Mouse (Mus musculus): Measurements from ENCODE around the gene Dlec1. TPM values are rescaled to one million over a fixed set of nuclear protein-coding genes. Genes with fewer than 3 reads are reported as not detected.

Dlec1 gene
- polyA plus RNA-seq, 1 experiment from 2014 or later: 1.8 TPM

DNA sequence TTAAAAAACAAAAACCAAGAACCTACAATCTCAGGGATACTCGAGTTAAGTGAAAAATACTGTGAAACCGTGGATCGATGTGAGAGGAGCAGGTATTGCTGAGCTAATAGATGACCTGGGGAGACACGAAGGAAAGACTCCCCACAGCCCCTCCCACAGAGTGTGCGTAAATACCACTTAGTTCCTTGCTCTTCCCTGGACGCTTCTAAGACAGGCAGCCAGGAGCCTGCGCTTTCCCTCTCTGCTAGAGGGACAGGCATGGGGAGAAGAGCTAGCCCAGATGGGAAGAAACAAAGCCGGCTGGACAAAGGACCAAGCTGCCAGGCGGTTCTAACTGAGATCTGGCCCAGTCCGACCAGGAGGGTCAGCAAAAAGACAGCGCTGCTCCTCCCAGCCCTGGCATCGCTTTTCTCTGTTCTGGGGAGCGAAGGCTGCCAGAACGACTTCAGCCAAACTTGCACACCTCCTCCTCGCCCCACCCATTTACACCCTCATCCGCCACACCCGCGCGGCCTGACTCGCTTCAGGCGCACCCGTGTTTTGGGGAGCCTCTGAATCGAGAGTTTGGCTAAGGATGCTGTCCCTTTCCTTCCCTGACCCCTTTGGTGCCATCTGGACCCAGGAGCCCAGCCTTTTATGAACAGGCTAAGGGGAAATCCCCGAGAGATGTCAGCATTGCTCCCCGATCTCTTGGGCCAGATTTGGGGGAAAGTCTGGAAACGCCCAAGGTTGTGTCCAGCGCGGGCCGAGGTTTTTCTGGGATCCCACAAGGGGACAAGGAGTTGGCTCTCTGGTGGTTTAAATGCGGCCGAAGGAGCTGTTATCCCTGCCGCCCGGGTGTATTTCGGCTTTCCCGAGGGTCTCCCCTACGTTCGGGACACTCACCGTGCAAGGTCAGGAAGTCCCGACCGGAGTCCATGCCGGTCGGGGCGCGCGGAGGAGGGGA lies 9.5 kb upstream of the Dlec1 start:
- peak overlapping the region; percentile 82 for H3K27ac ChIP-seq
- H3K9me3 ChIP-seq: no peaks in the 10 kb centered on the region
- H3K27me3 ChIP-seq (ENCODE audit: insufficient read depth, poor library complexity, severe bottlenecking): peaks cover 72% of the 10 kb centered on the region
- peak overlapping the region; percentile 66 for H3K4me3 ChIP-seq
- 3% methylated on average over 45 of the region's 45 CpGs for WGBS
- peak; percentile 52 for DNase-seq (ENCODE audit: low spot score)
- no peaks in the 10 kb centered on the region for H3K36me3 ChIP-seq
- H3K4me1 ChIP-seq (replicated peaks): peaks cover 84% of the 10 kb centered on the region

DNA sequence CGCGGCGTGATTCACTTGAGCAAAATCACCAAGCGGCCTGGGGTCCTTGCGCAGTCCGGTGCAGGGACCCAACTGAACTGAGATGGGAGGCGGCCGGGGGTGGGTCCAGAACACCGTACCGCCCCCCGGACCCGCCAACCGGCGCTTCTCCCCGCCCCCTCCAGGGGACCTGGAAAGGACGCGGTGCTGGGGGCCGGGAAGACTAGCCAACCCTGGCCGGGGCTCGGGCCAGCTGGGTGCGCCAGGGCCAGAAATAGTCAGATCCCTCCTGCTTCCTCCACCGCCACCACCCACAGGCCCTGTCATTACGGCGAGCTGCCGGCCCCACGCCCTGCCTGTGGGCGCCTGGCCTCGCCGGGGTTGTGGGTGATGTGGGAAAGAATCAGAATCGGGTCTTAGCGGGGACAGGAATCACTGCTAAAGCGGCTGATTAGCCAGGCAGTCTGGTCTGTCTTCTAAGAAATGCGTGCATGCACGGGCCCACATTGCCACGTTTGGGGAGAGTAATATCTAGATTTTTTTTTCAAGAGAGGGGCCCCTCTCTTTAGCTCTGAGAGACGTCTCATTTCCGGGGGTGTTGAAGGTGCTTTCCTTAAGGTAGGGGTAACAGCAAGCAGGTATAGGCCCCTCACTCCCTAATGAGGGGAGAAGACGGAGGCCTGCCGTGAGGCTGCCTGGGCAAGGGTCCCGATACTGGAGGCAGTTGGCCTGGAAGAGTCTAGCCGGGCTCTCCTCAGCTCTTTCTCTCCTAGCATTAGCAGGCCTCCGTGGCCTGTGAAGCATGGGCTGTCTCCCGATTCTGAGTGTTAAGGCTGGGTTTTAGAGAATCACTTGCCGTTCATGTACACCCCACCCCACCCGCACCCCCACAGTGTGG lies 8.6 kb upstream of the Dlec1 start, which contains the start of gene Plcd1:
Gene Plcd1 (minus strand): TSS at position 84 of the 877 bp plus-strand sequence.
- H3K4me3 ChIP-seq: peak within 1 kb of the TSS; percentile 66
- 10% methylated on average over 45 of the region's 45 CpGs for WGBS

DNA sequence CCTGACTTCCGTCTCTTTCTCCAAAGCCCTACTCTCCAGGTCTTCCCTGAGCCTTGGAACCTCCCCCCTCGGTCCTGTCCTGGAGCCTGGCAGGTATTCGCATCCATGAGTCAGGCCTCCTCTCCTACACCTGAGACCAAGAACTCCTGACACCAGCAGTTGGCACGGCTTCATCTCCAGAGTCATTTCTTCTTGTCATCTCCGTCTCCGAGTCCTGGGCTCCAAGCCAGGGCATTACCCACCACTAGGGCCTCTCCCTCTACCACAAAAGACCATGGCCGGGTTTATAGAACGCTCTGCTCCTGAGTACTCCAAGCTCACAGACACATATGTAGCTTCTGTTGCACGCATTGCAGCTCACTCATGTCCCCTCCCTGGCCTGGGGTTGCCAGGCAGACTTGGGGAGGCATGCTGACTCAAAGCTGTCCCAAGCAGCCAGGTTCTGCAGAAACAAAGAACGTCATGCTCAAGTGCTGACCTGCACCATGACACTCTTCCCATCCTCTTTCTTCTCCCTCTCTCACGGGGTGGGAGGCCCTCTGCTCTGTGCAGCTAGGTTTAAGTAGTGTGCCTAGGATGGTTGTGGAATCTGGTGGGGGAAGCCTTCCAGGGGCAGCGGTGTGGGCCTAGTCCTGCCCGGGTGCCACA lies 7.7 kb upstream of the Dlec1 start:
- no peak overlapping the region for H3K4me3 ChIP-seq
- H3K4me1 ChIP-seq (replicated peaks): peaks cover 73% of the 10 kb centered on the region
- WGBS: 72% methylated on average over 13 of the region's 13 CpGs
- H3K9me3 ChIP-seq: no peaks in the 10 kb centered on the region
- peaks cover 69% of the 10 kb centered on the region for H3K27me3 ChIP-seq (ENCODE audit: insufficient read depth, poor library complexity, severe bottlenecking)
- H3K36me3 ChIP-seq: no peaks in the 10 kb centered on the region
- peak overlapping the region; percentile 35 for H3K27ac ChIP-seq
- no peak for DNase-seq (ENCODE audit: low spot score)

More for the DNA sequence above, 8.6 kb upstream of the Dlec1 start, which contains the start of gene Plcd1:
- DNase-seq (ENCODE audit: low spot score): peak; percentile 81
- H3K9me3 ChIP-seq: no peaks in the 10 kb centered on the region
- H3K4me1 ChIP-seq (replicated peaks): peaks cover 78% of the 10 kb centered on the region
- peaks cover 69% of the 10 kb centered on the region for H3K27me3 ChIP-seq (ENCODE audit: insufficient read depth, poor library complexity, severe bottlenecking)
- peak within 1 kb of the TSS; percentile 82 for H3K27ac ChIP-seq
- no peaks in the 10 kb centered on the region for H3K36me3 ChIP-seq

DNA sequence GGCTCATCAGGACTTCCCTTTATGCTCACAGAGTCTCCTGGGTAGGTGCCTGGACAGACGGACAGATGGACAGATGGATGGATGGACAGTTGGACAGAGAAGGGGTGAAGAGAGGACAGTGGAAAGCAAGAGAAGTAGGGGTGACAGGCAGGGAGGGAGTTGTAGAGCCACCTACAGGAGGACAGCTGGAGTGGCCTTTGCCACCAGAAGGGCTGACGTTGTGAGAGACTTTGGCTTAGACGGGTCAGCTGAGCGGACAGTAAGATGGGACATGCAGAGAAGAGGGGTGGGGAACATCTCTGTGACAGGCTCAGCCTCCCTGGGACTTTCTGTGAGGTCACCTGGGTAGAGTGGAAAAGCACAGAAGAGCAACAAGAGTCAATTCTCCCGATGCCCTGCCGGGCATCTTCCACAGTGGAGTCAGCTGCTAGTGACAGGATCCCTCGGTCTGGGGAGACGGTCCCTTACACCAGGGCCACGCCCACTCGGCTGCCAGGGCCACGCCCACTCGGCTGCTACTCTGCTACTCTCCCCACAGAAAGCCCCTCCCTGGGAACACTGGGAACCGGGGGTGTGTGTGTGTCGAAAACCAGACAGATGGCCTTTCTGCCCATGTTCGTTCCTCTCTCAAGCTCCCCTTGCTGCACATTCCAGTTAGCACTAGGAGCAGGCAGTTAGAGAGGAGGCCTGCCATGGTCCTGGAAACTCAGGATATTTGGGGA lies 1.9 kb upstream of the Dlec1 start:
- H3K9me3 ChIP-seq: no peaks in the 10 kb centered on the region
- WGBS: 13% methylated on average over 15 of the region's 15 CpGs
- peak overlapping the region; percentile 23; the same call in 1 of the 2 replicates for H3K27ac ChIP-seq
- H3K4me1 ChIP-seq (replicated peaks): peaks cover 45% of the 10 kb centered on the region
- H3K36me3 ChIP-seq: no peaks in the 10 kb centered on the region
- no peak overlapping the region for H3K4me3 ChIP-seq
- DNase-seq (ENCODE audit: low spot score): no peak
- peaks cover 26% of the 10 kb centered on the region for H3K27me3 ChIP-seq (ENCODE audit: insufficient read depth, poor library complexity, severe bottlenecking)

DNA sequence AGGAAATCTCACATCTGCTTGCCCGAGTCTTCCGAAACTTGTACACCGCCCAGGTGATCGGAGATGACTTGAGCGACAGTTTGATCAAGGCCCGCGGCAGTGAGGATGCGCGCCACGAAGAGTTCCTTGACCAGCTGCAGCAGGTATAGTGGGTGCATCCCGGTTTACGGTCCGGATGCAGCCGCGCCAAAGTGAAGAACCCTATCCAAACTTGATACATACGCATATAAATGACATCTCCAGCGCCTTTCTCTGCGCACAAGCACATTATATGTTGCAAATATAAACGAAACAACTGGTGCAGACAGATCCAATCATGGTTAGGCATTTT lies 470 bp downstream of the Dlec1 start:
- DNase-seq (ENCODE audit: low spot score): no peak
- Histone ChIP-seq H3K9me3 (no peaks in the 10 kb centered on the region), H3K4me3 (peak overlapping the region; percentile 62), H3K36me3 (no peaks in the 10 kb centered on the region), H3K27ac (peak overlapping the region; percentile 37; the same call in 1 of the 2 replicates), H3K4me1 (replicated peaks) (peaks cover 27% of the 10 kb centered on the region), H3K27me3 (ENCODE audit: insufficient read depth, poor library complexity, severe bottlenecking) (peaks cover 12% of the 10 kb centered on the region)
- WGBS: 4% methylated on average over 19 of the region's 19 CpGs

DNA sequence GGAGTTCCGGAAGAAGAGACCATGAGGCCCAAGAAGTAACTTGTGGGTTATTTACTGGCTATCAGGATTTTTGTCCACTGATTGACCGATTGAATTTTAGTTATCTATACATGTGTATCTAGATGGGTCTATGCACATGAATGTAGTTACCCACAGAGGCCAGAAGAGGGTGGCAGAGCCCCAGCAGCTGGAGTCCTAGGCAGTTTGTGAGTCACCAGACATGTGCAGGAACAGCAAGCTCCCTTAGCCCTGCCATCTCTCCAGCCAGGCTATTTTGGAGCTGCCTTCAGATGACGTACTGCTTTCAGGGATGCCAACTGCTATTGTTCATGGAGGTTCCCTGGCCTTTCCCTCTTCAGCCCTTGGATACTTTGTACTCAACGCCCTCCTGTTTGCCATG lies 5.3 kb downstream of the Dlec1 start:
- no peak overlapping the region for H3K4me3 ChIP-seq
- no peaks in the 10 kb centered on the region for H3K9me3 ChIP-seq
- 89% methylated on average over 4 of the region's 4 CpGs for WGBS
- no peak overlapping the region for H3K27ac ChIP-seq
- DNase-seq (ENCODE audit: low spot score): no peak
- peaks cover 26% of the 10 kb centered on the region for H3K4me1 ChIP-seq (replicated peaks)
- no peaks in the 10 kb centered on the region for H3K36me3 ChIP-seq
- H3K27me3 ChIP-seq (ENCODE audit: insufficient read depth, poor library complexity, severe bottlenecking): peaks cover 12% of the 10 kb centered on the region

DNA sequence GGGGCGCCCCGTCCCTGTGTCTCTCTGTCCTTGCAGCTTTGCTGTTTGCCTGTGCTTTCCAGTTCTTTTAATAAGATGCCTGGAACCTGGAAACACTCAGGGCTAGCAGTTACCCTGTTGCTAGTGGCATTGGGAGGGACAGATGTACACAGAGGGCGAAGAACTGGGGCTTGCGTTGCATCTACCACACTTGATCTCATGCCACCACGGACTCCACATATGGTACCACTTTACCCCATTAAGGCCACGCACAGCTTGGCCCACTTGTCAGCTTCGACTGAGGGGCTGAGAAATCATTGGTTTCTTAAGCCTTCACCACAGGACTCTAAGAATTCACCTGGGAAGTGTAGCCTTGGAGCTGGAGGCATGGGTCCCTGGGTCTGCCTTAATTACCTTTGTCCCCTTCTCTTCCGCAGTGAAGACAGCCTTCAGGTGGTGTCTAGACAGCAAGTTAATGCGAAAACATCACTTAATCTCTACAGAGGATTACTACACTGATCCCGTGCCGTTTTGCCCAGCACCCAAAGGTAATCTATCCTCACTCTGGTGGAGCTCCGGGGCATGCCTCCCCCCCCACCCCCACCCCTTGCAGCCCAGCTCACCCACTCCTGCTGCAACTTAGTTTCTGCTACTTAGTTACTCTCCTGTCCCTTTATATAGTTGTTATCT lies 7.5 kb downstream of the Dlec1 start:
- Histone ChIP-seq H3K4me3 (no peak overlapping the region), H3K27ac (0 out of 2 replicates have a peak overlapping the region, but pooled peaks have one; percentile 24), H3K36me3 (no peaks in the 10 kb centered on the region), H3K9me3 (no peaks in the 10 kb centered on the region), H3K27me3 (ENCODE audit: insufficient read depth, poor library complexity, severe bottlenecking) (no peaks in the 10 kb centered on the region), H3K4me1 (replicated peaks) (peaks cover 19% of the 10 kb centered on the region)
- DNase-seq (ENCODE audit: low spot score): no peak
- WGBS: 56% methylated on average over 12 of the region's 12 CpGs

DNA sequence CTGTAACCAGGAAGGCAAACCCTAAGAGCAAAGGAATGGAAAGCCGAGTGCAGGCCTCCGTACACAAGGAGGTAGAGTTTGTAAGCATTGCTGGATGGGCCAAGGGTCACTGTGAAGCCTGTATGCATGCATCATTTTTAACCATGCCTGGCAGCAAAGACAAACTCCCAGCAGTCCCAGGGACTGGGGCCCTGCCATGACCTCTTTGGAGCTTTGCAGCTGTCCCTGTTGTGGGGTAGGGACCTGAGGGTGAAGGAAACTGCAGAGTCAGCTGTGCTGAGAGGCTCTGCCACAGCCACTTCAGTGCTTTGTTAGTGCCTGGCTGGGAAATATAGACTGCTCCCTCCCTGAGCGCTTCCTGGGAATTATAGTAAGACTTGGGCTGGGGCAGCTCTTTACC lies 8.4 kb downstream of the Dlec1 start:
- peak overlapping the region; percentile 75 for H3K27ac ChIP-seq
- no peak overlapping the region for H3K4me3 ChIP-seq
- no peaks in the 10 kb centered on the region for H3K27me3 ChIP-seq (ENCODE audit: insufficient read depth, poor library complexity, severe bottlenecking)
- peak; percentile 45 for DNase-seq (ENCODE audit: low spot score)
- peaks cover 19% of the 10 kb centered on the region for H3K4me1 ChIP-seq (replicated peaks)
- H3K36me3 ChIP-seq: no peaks in the 10 kb centered on the region
- H3K9me3 ChIP-seq: no peaks in the 10 kb centered on the region
- WGBS: 33% methylated on average over 3 of the region's 3 CpGs

DNA sequence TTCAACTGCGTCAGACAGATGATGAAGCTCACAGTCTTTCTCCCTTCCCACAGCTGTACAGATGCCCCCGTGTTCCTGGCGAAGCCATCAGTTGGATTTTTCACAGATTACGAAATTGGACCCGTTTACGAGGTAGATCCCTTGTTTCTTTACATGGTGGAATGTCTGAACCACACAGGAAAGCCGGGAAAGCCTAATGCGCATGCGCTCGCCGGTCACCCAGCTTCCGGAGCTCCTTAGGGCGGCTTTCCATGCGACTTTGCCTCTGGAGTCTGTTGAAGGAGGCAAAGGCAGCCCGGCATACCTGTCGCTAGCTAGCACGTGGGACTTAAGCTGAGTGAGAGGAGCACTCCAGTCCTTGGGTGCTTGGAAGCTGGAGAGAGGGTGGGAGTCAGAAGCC lies 12.6 kb downstream of the Dlec1 start:
- Histone ChIP-seq H3K9me3 (no peaks in the 10 kb centered on the region), H3K27ac (no peak overlapping the region), H3K4me1 (replicated peaks) (peaks cover 19% of the 10 kb centered on the region), H3K4me3 (no peak overlapping the region), H3K27me3 (ENCODE audit: insufficient read depth, poor library complexity, severe bottlenecking) (no peaks in the 10 kb centered on the region), H3K36me3 (no peaks in the 10 kb centered on the region)
- DNase-seq (ENCODE audit: low spot score): no peak
- 87% methylated on average over 17 of the region's 17 CpGs for WGBS

DNA sequence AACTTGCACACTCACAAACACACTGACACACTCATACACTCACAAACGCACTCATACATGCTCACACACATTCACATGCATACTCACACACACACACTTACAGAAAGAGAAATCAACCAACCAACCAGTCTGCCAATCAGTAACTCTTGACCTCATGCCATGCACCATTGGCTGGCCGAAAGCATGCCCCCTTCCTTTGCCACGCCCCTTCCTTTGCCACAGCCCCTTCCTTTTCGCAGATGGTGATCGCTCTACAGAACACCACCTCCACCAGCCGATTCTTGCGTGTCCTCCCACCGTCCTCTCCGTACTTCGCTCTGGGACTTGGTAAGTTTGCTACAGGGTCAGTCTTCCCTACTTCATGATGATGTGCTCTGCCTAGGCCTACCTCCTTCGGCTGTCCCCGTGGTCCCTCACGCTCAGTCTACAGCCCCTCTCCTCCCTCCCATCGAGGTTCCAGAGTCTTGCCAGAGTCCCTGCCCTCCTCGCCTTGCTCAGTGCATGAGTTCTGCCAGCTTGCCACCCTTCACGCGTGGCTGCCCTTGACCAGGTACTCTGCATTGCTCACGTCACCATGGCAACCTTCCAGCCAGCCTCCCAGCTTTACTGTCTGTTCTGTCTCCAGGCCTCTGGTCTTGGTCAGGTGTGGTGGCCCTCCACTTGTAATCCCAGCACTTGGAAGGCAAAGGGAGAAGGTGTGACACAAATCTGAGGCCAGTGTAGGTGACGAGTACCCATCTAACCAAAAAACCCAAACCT lies 17.3 kb downstream of the Dlec1 start:
- Histone ChIP-seq H3K27me3 (ENCODE audit: insufficient read depth, poor library complexity, severe bottlenecking) (no peaks in the 10 kb centered on the region), H3K27ac (no peak overlapping the region; the same call in 1 of the 2 replicates), H3K4me3 (no peak overlapping the region), H3K4me1 (replicated peaks) (peaks cover 40% of the 10 kb centered on the region), H3K36me3 (no peaks in the 10 kb centered on the region), H3K9me3 (no peaks in the 10 kb centered on the region)
- no peak for DNase-seq (ENCODE audit: low spot score)
- WGBS: 86% methylated on average over 19 of the region's 19 CpGs

DNA sequence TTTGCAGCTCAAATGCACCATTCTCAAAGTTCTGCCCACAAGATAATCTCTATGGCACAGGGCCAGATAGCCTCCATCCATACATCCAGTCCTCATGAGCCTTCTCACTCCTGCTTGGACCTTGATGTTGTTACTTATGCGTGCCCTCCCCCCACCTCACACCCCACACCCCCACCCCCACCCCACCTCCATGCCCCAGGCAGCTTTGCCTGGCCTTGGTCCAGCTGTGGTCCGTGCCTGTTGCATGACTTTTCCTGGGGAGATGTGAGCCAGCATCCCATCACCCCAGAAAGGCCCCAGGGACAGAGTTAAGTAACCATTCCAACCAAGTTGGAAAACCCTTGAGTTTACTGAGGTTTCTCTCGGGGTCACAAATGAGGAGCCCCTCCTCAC lies 17.9 kb downstream of the Dlec1 start:
- no peak for DNase-seq (ENCODE audit: low spot score)
- H3K27me3 ChIP-seq (ENCODE audit: insufficient read depth, poor library complexity, severe bottlenecking): no peaks in the 10 kb centered on the region
- H3K9me3 ChIP-seq: no peaks in the 10 kb centered on the region
- no peak overlapping the region for H3K4me3 ChIP-seq
- H3K27ac ChIP-seq: no peak overlapping the region; the same call in 1 of the 2 replicates
- peaks cover 40% of the 10 kb centered on the region for H3K4me1 ChIP-seq (replicated peaks)
- H3K36me3 ChIP-seq: no peaks in the 10 kb centered on the region
- WGBS: 80% methylated on average over 3 of the region's 3 CpGs
